Mouse (Mus musculus) testis, adult 2 months (tissue): ENCODE measurements around the gene Slc1a3.

Source experiments
- CTCF ChIP-seq: fragments of 200-500 bp; IDR thresholded peaks from 2 replicates; pipeline ENCODE4 v1.5.1; 2012; ENCODE audit warnings: low read depth, mild to moderate bottlenecking, inconsistent platforms, low read length, moderate library complexity; ENCODE audit not compliant: control insufficient read depth, insufficient read depth, insufficient replicate concordance
- POLR2A ChIP-seq: fragments of 200-500 bp; IDR thresholded peaks from 2 replicates; pipeline ENCODE4 v1.6.1; 2012; ENCODE audit warnings: low read depth, mild to moderate bottlenecking, inconsistent platforms, low read length, moderate library complexity; ENCODE audit not compliant: control insufficient read depth

DNA sequence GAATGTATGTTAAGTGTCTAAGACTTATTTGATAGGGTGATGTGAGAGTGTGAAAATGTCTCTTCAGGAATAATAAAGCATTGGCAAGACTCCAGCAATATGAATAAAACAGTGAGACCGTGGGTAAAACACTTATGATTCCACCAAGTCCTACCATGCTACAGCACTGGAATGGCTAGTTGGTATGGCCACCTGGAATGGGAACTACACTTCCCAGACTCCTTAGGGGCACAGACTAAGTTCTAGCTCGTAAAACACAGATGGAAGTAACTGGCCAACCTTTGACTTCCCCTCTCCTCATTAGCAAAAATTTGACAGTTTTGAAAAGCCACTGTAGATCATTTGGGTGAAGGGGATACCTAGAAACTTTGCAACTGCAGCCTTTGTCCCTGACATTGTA lies 70.7 kb downstream of the Slc1a3 start:
- TF ChIP-seq POLR2A (no peak), CTCF (no peak)
